Mouse (Mus musculus): ENCODE measurements at regions not wholly inside any gene's neighbourhood (a gene's known extent, or its start where the extent isn't known, plus 50 kb on each side); places are given as distances from the start of the nearest gene placed in this dataset.
A peak's percentile ranks its signal among the peaks of the same experiment; 100 is the strongest.
"Not testable (repeated sequence)": the region's sequence is repeated elsewhere in the genome, so short reads cannot be mapped to it uniquely, and the experiment has no call there.

DNA sequence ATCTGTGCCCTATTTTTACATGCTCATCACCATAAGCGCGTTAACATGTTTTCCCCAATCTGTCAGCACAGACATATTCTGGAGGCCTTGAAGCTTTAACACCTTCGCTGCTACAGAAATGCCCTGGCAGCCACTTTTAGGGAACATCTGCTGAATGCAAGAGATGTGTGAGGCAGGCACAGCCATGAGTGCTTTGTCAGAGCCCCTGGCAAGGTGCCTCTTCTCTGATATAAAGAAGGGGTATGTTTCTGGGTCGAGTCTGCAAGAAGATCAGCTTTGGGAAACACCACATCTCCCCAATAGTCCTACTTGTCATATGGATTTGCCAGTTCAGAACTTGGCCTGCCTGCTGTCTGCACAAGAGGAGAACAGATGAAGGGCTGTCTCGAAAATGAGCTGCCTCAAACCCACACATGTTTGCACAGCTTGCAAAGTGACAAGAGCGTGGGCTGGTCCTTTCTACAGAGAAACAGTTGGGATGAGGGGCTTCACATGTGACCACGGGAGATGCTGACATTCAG, 1263.3 kb upstream of the Klhl29 start:
- intact Hi-C loops (cut with DNase I) = no loop called here
- peak; percentile 82 to 83 for DNase-seq (ENCODE audit: low spot score in 2 of 2)

DNA sequence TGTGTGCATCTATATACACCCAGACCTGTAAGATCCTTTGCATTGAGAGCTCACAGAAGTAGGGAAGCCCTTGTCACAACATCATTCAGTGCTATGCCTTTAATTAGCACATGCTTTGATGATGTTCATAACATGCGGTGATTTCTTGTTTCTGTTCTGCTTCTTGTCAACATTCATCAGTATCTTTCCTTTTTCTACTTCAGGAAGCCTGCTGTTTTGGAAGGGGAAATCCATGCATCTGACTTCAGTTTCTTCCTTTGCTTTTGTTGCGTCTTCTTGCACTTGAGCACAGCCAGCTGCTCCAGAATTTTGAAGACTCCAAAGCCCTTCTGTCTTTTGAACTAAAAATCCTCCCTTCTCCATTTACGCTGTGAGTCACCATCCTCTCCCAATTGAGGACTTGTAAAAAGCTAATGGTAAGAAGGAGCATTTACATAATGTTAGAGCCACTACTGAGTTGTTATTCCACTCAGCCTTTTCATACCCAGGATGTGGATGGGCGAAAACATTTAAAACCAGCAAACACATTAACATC, 1262.4 kb upstream of the Klhl29 start:
- peak; percentile 20 to 26 for DNase-seq (ENCODE audit: low spot score in 2 of 2)
- intact Hi-C loops (cut with DNase I) = no loop called here

DNA sequence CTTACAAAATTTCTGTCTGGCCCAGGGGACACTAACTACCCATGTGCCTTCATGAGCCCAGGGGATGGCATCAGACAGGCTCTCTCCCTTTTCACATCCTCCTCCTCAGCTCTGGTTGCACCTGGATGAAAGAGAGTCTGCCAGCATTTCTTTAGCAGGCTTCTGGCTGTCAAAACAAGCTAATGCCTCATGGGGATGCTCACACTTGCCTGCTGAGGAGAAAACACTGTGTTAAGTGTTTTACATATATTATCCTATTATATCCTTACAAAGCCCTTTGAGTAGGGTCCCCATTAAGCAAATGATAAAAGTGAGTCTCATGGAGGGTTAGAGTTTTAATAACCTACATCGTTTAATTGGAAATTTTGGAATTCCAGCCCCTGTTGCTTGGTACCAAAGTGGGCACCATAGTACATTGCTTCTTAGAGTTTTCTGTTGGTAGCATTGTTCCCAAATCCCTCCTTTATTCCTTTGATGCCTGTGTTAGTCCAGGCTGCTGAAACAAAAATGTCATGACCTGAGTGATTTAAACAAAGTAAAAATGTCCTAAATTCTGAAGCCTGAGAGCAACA, 1247.2 kb upstream of the Klhl29 start:
- no peak for DNase-seq (ENCODE audit: low spot score in 2 of 2)
- intact Hi-C loops (cut with DNase I) = no loop called here

DNA sequence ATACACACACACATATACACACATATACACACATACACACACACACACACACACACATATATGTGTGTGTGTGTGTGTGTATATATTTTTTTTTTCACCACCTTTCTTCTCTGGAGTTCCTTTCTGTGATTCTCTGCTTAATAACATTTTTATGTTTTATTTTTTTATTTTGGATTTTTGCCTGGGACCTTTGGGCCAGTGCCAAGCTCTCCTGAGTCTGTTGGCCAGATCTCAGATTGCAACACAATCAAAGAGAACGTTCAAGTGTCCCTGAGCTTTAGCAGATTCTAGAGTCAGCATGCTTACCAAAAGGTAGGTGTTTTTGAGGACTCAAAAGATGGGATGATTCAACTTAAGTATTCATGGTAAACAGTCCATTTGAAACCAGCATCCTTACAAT, 1225.6 kb upstream of the Klhl29 start:
- intact Hi-C loops (cut with DNase I) = no loop called here
- DNase-seq (ENCODE audit: low spot score in 2 of 2) = no peak

DNA sequence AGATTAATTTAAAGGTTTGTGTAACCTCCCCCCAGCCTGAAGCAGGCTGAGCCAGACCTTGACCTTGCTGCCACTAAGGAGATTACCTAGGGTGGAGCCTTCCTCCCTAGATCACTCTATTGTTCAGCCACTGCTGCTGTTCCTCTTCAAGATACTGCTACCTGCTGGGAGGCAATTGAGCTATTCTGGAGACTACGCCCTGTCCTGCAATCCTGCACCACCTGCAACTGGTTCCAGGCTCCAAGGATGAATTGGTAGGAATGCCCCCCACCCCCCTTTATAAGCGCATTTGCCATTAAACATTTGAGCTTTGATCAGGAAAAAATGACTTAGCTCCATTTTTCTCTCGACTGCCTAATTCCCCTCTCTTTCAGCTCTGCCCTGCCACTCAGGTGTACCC, 1220.0 kb upstream of the Klhl29 start:
- DNase-seq (ENCODE audit: low spot score in 2 of 2); intact Hi-C loops (cut with DNase I): not testable (repeated sequence)

DNA sequence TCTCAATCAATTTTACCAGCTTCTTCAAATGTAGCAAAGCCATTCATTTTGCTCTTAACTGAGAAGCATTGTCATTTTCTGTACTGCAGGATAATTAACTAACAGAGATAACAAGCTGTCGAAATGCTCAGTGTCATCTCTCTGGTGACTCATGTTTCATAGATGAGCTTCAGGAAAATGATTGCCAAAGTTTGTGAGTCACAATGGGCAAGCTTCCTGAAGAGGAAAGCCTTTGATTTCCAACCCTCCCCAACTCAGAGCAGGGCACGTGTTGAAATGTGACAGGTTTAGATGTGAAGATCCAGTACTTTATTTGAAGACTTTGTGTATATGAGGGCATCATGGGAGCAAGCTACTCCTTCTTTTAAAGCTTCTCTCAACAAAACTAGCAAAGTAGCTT, 1214.7 kb upstream of the Klhl29 start:
- no peak for DNase-seq (ENCODE audit: low spot score in 2 of 2)
- intact Hi-C loops (cut with DNase I) = no loop called here

DNA sequence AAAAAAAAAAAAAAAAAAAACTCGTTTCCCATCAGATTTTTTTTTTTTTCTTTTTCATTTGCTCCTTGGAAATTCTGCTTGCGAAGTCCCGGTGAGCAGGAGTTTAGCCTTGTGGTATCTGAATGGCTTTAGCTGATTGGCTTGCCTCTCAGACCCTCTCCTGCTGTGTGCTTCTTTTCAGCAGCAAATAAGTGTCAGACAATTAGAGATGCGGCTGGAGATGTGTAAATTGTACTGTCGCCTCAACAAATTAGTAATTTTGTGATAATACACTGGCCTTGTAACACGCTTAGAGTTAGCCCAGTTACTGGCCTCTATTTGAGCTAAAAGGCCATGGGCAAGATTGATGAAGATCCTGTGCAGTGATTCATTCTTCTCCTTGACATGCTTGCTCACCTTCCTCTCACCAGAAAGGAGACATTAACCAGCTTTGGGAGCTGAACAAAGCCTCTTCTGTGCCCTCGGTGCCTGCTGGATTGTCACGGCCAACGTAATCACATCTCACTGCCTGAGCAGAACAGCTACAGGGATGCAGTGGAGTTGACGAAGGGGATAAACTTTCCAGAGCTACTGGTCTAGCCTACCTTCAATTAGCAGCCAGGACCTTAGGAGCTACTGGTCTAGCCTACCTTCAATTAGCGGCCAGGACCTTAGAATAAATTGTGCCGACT, 1212.7 kb upstream of the Klhl29 start:
- DNase-seq (ENCODE audit: low spot score in 2 of 2) = no peak
- intact Hi-C loops (cut with DNase I) = no loop called here

DNA sequence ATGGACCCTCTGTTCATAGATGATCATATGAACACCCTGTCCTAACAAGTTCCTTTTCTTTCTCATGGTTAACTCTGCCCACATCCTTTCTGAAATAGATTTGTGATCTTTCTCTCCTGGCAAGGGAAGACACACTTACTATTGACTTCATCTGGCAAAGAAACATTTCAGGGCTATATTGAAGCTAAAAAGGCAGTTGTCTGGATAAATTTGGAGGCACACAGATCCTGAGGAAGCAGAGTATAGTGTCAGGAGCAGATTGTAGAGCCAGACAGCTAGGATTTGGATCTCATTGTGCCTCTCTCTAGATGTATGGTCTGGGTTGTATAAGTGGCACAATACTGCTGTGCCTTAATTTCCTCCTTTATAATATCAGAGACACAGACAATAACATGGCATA, 1204.7 kb upstream of the Klhl29 start:
- intact Hi-C loops (cut with DNase I) = no loop called here
- no peak for DNase-seq (ENCODE audit: low spot score in 2 of 2)

DNA sequence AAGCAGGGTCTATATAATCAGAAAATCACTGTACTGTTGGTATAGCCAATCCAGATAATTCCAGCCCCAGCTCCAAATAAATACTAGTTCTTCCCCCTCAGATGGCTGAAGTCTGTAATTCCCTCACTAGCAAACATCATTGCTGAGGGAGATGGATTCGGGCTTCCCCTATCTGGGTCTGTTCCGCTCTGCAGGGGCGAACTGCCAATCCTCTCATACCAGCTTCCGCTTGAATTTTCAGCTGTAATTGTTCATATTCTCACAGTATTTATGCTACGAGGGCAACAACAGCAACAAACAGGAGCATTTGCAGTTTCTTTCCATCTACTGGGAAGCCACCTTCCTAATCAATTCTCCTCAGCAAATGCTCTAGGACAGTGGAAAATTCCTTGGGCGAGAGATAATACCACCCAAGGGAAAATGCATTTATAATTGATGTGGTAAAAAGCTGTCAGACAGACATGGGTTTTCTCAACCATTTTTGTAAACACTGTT, 1201.4 kb upstream of the Klhl29 start:
- intact Hi-C loops (cut with DNase I) = no loop called here
- DNase-seq (ENCODE audit: low spot score in 2 of 2) = no peak

Data from left cerebral cortex, postnatal 36 days (tissue).